Mouse (Mus musculus): Measurements from ENCODE around the gene Nova2.

Gene Nova2

DNA sequence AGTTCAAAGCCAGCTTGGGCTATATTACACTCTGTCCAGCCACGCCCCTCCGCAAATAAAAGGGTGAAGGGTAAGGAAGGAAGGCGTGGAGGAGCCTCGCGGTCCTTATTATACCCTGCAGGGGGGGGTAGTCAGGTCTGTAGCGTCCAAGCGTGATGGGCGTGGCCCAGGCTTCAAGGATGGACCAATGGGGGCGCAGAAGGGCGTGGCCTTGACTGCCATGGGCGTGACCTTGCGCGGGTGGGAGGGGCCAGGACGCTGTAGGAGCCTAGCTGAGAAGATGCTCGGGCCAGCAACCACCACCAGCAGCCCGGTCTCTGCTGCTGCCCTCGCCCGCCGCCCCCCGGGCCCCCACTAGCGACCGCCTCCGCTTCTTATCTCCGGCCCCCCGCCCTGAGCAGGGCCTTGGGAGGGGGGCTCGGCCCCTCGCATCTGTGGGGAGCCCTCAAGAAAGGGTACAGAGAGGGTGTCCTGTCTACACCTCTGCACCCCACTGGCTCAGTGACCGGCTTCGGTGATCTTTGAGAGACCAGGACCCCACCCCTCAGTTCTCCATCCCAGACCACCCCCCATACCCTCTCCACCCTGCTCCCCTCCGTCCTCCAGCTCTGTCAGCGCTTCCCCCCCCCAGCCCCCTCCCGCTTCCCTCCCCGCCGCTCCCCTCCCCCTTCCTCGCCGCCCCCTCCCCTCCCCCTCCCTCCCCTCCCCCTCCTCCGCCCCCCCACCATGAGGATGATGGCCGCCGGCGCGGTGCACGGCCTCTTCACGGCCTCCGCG lies at the start of gene Nova2:
Nova2 (plus strand) TSS at position 727 of the 777 bp plus-strand sequence.
- peak; percentile 93 for DNase-seq (ENCODE audit: low read depth, low spot score)

DNA sequence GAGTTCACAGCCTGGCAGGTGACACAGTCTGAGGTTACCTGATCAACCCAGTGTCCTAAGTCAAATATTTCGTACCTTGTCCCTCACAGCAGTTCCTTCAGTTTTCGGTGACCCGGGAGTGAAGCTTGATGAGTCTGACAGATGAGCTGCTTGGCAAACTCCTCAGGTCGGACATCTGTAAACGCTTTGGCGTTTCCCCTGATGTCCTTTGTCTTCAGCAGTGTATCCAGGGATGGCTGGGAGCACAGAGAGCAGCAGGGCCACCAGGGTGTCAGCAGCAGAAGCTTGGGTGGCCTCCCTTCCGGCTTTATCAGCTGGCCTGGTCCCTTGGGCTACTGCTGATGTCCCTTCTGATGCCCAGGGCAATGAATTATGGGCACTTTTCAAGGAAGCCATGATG lies 47.0 kb upstream of the Nova2 start:
- DNase-seq (ENCODE audit: low read depth, low spot score), result no peak

DNA sequence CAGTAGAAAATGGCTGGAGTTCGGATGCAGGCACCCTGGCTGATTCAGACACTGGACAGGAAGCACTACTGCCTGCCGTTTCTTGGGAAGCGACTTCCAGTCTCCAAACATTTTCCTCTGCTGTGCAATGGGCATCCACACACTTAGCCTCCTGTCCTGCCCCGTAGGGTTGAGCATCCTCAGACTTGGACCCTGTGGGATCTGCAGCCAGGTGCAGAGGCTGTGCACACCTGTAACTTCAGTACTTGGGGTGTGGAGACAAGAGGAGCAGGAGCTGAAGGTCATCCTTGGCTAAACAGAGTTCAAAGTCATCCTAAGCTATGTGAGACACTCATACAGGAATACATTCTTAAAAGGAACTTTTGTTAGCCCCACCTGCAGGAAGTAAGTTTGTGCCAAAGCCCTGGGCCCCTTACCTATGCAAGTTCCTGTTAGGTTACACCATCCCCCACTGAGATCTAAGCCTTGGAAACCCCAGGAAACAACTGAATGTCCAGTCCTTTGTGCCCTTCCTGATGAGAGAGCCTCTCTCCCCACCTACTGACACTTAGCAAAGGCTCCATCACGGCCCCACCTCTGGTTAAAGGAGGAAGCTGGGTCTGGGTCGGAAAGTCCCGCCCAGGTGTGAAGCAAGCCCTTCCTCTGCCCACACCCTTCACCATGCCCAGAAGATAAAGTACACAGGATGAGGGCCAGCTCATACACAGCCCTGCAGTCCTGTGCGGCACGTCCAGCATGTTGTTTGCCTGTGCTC lies 41.5 kb upstream of the Nova2 start:
- DNase-seq (ENCODE audit: low read depth, low spot score), result no peak

DNA sequence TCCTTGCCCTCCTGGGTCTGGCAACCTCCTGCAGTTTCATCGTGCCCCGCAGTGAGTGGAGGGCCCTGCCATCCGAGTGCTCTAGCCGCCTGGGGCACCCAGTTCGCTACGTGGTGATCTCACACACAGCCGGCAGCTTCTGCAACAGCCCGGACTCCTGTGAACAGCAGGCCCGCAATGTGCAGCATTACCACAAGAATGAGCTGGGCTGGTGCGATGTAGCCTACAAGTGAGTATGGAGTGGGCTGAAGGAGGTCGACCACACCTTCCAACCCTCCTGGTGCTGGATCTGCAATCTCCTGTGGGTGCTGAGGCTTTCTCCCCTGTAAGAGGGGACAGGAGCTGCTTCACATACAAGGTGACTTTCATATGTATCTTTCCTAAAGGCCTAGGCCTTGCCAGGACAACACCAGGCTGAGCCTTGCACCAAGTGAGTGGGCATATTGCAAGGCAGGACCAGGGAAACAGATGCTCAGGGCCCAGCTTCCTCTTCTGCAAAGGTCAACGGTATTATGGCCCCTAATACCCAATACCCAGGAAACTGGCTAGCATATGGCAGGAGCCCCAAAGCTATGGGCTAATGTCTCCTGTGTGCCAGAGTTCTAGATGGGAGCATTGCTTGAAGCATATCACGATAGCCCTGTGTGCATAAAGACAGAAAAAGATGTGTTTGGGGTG lies 40.8 kb upstream of the Nova2 start:
- no peak for DNase-seq (ENCODE audit: low read depth, low spot score)

DNA sequence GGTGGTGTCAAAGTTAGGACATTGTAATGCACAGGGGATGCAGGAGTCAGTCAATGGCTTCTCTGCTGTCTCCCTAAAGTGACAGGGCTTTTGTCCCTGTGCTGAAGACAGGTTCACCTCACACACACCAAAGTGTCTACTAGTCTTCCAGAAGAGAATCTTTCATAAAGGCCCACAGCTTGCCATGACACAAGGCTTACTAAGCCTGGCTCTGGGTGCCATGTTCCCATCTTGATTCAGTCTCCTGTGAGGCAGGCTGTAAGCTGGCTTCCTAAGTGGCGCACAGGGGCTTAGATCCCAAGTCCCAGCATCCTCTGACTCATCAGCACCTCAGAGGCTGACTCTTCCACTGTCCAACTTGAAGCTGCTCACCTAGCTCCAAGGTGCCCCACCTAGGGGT lies 38.7 kb upstream of the Nova2 start:
- no peak for DNase-seq (ENCODE audit: low read depth, low spot score)

DNA sequence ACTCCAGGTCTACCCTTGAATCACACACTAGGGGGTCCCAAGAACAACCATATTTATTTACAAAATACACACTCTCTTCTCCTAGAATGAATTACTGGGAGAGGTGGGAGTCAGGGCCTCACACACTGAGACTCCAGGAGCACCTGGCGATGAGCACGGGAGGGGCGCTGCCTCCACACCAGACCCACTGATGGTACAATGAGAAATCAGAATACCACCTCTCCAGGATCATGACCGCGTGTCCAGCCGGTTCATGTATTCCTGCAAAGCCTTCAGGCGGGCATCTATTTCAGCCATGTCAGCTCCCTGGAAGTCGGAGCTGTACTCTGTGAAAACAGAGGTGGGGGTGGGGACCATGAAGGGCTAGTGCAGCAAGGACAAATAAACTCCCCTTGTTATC lies 34.8 kb upstream of the Nova2 start:
- DNase-seq (ENCODE audit: low read depth, low spot score), result no peak

DNA sequence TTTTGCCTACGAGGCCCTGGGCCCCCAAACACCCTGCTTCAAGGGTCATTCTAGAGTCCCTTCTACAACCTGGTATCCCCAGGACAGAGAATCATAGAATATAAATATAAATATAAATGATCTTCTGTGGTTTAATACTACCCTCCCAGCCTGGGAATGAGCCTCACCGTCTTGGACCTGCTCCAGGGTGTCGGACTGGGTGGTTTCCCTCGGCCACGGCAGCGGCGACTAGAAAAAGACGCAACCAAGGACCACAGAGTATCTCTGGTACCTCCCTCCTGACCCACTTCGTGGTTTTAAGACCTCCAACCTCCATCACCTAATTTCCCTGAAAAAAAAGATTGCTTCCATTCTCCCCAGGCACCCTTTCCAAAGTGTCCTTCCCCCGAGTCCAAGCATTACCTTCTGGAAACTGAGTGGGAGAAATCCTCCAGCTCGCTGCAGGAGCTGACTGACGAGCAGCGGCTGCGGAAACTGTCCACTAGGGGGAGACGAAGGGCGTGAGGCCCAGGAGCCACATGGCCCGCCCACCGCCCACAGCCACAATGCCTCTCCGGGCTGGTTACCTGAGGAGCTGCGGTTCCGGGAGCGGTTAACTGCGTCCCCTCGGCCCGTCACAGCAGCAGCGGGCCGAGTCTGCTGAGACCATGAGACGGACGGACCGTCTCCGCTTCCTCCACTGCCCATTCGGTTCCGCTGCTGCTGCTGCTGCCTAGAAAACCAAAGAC lies 33.7 kb upstream of the Nova2 start:
- DNase-seq (ENCODE audit: low read depth, low spot score), result peak; percentile 88

DNA sequence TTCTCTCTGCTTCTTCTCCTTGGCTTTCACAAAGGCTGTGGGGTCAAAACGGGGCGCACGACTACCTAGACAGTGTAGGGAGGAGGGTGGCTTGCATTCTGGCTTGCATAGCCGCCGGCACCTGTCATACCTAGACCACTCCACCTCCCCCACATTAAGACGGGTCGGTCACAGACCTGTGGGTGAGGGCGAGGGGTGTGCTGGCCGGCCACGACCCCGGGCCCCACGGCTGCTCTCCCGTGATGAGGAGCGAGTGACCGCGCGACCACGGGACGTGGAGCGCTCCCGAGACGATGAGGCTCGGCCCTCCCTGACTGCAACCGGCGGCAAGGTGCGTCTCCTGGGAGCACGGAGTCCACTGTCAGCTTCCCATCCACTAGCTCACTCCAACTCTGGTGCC lies 32.7 kb upstream of the Nova2 start:
- no peak for DNase-seq (ENCODE audit: low read depth, low spot score)

DNA sequence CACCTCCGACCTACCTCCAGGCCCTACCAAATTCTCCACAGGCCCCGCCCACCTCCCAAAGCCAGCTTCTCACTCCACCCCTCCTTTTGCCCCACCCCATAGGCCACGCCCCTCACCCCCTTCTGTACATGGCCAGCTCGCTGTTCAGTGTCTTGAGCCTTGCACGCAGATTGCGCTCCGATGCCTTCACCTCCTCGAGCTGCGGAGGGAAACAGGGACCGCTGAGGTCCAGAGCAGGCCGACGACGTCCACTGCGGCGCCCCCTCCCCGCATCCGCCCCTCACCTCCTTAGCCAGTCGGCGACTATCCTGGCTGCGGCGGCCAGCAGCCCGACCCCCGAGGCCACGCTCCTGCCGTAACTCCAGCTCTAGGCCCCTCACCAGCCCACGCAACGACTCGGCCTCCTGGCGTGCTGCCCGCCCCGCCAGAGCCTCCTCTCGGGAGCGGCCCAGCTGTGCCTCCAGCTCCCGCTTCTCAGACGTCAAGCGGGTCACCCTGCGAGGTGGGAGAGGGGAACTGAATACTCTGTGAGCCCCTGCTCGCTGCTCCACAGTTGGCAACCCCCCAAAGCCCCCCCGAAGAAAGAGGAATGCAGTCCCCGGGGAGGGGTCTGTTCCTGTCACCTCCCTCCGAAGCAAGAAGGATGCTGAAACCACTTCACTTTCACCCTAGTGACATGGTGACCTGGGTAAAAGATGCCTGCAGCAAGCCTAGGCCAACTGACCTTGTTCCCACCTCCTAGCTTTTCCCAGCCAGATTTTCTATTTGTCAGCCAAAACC lies 31.8 kb upstream of the Nova2 start:
- peak; percentile 66 for DNase-seq (ENCODE audit: low read depth, low spot score)

DNA sequence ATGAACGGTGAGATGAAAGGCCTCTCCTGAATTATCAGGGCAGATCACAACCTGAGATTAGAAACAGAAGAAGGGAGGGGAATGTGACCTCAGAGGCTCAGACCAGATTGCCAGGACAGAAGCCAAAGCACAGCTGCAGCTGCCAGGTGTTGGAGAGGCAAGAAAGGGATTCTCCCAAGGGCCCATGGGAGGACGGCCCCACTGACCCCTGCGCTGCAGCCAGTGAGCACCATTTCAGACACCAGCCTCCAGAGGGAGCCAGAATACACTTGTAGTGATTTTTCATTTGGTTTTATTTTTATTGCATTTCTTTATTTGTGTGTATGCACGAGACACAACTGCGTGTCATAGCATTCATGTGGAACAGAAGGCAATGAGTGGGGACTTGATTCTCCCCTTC lies 29.2 kb upstream of the Nova2 start:
- DNase-seq (ENCODE audit: low read depth, low spot score), result peak; percentile 43

DNA sequence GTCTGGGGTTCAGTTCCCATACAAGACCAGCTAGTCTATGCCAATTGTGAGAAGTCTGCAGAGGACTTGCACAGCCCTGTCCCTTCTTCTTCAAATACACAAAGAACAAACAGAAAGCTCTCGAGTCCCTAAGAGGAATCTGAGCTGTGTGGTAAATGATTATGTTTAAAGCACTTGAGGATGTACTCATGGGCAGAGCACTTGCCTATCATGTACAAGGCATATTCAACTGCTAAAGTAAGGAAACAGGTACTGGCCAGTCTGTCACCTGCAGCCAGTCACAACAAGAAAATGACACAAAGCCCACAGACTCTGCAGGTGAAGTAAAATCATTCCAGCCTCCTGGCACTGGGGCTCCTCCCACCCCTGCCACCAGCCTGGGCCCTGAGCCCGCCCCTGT lies 25.2 kb upstream of the Nova2 start:
- no peak for DNase-seq (ENCODE audit: low read depth, low spot score)

DNA sequence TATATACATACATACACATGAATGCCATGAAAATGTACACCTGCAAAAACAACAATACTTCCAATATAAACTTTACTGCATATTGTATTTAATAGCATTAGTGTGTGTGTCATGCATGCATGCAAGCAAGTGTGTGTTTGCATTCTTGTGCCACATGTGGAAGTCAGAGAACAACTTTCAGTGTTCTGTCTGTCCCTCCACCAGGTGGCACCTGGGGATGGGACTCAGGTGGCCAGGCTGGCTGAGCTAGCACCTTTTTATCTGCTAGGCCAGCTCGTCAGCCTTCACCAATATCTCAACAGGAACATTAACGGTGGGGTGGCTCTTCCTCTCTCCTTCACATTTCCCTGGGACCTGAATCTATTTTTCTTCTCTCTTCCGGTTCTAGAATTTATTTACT lies 23.2 kb upstream of the Nova2 start:
- DNase-seq (ENCODE audit: low read depth, low spot score), result no peak

DNA sequence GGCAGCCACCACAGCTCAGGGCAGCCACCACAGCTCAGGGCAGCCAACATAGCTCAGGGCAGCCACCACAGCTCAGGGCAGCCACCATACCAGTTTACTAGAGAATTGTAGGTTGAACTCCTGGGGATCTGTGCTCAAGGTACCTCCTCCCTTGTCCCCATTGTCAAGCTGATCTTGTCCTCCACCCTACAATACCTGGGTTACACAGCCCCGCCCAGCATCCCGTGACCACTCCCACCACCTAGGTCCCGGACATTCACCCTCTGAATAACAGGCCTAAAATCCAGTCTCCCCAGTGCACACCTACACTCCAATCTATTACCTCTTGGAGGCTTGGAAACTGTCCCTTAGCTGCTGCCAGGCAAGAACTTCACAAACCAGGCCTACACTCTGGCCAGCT lies 20.7 kb upstream of the Nova2 start:
- DNase-seq (ENCODE audit: low read depth, low spot score), result no peak

DNA sequence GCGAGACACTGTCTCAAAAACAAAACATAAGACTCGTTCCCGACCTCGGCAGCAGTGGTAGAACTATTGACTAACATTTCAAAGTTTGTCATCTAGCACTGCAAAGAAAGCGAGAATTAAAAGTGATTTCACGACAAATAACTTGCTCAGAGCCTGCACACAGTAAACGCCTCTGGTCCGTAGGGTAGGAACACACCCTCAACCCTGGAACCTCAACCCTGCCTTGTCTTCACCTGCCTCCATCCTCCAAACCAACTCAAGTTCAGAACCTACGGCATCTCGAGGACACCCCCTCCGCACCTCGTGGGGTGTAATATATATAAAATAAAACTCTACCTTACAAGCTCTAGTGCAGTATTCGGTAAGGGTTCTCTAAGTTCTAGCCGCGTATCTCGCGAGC lies 15.9 kb upstream of the Nova2 start:
- no peak for DNase-seq (ENCODE audit: low read depth, low spot score)

DNA sequence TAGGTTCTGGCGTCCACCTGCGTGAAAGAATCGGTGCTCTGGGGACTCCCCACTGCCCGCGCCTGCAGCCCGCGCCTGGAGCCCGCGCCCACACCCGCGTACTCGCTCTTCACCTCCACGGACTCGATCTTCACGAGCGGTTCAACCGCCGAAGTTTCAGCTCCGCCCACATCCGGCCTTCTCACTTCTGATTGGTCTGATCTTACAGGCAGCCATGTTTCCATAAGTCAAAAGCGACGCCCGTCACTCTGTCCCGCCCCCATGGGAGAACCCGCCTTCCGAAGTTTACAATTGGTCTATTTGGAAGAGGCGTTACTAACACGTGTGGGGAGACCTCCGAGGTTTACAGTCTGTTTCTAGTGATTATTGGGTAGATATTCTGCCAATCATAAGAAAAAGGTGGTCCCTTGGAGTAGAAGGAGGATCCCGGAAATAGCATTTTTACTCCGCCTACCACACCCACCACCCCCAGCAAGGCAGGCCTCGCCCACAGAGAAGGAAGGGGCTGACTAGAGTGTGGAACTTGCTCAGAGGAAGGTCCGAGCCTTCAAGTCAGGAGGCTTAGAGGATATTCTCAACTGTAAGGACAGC lies 15.4 kb upstream of the Nova2 start, which contains the start of gene Ccdc61:
Ccdc61 (minus strand) TSS at position 175 of the 591 bp plus-strand sequence.
- DNase-seq (ENCODE audit: low read depth, low spot score), result peak; percentile 98

DNA sequence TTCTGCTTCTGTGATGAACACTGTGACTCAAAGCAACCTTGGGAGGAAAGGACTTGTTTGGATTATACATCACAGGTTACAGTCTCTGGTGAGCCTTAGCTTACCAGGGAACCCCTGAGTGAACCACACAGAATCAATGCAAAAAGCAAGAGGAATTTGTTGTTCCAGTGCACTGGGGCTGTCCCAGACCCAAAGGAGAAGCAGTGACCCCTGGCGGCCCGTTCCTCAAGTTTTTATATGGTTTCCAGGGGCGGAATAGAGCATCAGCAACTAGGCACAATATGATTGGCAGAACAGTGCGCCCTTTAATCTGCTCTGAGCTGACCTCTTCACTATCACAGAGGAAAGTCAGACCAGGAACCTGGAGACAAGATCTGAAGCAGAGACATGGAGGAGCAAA lies 9.4 kb upstream of the Nova2 start:
- no peak for DNase-seq (ENCODE audit: low read depth, low spot score)

DNA sequence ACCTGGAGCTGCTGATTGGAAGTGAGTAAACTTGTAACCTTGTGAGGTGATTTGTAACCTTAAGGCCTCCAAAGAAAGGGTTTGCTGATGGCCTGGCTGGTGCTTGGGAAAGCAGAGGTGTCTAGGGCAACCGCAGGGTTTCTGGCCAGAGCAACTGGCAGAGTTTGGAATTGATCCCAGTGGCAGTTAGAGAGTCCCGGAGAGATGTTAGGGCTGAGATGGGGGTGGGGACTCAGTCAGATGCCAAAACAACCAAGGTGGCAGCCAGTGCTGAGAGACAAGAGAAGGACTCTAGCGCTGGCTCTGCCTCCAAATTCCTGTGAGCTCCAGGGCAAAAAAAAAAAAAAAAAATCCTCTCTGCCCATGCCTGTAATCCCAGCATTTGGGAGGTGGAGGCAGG lies 7.8 kb upstream of the Nova2 start:
- no peak for DNase-seq (ENCODE audit: low read depth, low spot score)

DNA sequence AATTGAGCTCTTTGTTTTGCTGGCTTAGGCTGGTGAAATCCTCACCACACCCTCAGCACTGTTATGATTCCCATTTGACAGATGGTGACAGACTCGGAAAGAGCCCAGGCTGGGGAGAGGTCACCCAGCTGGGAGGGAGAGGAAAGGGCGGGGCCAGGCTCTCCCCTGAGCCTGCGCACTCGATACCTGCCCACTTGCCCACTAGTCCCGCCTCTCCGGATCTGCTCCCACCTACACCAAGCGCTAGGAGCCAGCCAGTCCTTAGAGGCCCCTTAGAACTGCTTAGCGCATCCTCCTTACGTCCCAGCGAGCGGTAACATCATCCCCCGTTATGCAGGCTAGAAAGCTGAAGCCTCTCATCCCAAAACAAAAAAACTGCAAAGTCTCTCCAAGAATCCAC lies 4.6 kb upstream of the Nova2 start:
- DNase-seq (ENCODE audit: low read depth, low spot score), result peak; percentile 40

DNA sequence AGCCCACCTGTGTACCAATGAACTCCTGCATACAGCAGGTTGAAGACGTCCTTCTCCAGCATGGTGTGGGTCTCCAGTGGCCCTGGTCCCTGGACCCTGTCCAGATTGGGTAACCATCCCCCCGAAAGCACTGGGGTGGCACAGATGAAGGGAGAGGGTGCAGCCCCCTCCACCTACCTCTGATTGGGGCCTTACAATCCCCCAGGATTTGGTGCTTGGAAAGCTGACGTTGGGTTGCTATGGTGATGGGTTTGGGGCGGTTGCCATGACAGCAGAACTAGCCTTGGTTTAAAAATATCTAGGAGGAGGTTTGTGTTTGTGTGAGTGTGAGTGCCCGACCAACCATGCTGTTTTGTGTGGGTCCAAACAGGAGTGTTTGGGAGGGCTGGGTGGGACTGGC lies 2.9 kb upstream of the Nova2 start:
- DNase-seq (ENCODE audit: low read depth, low spot score), result peak; percentile 41

DNA sequence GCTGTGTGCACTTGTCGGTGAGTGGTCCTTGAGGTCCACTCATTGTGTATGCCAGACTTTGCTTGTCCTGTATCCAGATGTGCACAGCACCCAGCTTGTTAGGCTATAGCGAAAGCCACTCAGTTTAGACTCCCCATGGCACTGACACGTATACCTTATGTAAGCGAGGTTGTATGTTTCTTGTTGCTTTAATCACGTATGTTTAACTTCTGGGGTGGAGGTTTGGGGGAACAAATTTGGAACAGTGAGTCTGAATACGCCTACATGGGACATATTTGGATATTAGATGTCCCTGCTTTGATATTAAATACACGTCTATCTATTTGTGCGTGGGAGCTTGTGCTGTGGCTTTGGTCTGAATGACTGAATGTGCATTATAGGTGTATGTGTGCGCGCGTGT lies 2.4 kb upstream of the Nova2 start:
- DNase-seq (ENCODE audit: low read depth, low spot score), result no peak

DNA sequence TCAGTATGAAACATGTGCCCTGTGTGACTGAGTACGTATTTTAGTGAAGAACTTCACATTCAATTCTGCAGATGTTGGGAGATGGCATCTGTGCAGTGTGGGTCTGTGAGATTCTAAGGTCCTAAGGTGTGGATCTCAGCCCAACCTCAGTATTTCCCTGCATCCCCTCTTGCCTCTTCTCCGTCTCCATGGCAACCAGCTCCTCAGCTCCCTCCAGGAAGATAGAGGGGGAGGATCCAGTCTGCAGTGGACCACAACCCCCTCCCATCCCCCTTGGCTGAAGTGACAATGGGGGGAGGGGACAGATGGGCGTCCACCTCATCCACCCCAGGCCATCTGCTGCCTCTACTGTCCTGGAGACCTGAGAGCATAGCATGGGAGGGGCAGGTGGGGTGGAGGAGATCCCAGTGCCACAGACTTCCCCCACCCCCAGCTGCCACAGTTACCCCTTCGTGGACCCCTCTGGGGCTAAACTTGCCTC lies 1.9 kb upstream of the Nova2 start:
- DNase-seq (ENCODE audit: low read depth, low spot score), result peak; percentile 67

Data from mesoderm, embryonic 11.5 days (tissue).